Mouse (Mus musculus) splenic B cell, adult 2 months (primary cell): ENCODE measurements around the gene Zswim4.
A peak's percentile ranks its signal among the peaks of the same experiment; 100 is the strongest.
"Not testable (repeated sequence)": the region's sequence is repeated elsewhere in the genome, so short reads cannot be mapped to it uniquely, and the experiment has no call there.

Source experiments
- DNase-seq: peaks from one replicate; pipeline ENCODE4 v3.0.0-alpha.2; 2011; ENCODE audit warnings: low read depth, low spot score
- H3K27me3 ChIP-seq: 2 replicates; pipeline ENCODE4 v1.6.1; 2012; ENCODE audit warnings: mild to moderate bottlenecking, low read length, moderate library complexity, mixed read lengths; ENCODE audit not compliant: control insufficient read depth, poor library complexity, insufficient read depth, severe bottlenecking
- H3K36me3 ChIP-seq: 2 replicates; pipeline ENCODE4 v1.6.1; 2012; ENCODE audit warnings: mild to moderate bottlenecking, low read length, moderate library complexity, mixed read lengths; ENCODE audit not compliant: control insufficient read depth, poor library complexity, insufficient read depth, severe bottlenecking

Gene Zswim4

GRCm38 (mm10) chr8:84236998-84237473 lies at the start of gene Zswim4:
TSS of gene Zswim4 (minus strand) at chr8:84237055.
- Histone ChIP-seq H3K36me3 (no peaks in the 10 kb centered on the region), H3K27me3 (no peaks in the 10 kb centered on the region)
- DNase-seq = peak; percentile 99

- DNase-seq = peak; percentile 69
- not testable (repeated sequence) for H3K36me3 ChIP-seq, H3K27me3 ChIP-seq
These were observed 48.8 kb upstream of the Zswim4 start for GRCm38 (mm10) chr8:84285665-84286064.

GRCm38 (mm10) chr8:84284608-84285063 lies 47.8 kb upstream of the Zswim4 start:
- Histone ChIP-seq H3K36me3 (no peaks in the 10 kb centered on the region), H3K27me3 (no peaks in the 10 kb centered on the region)
- DNase-seq = no peak

GRCm38 (mm10) chr8:84280777-84281176 lies 43.9 kb upstream of the Zswim4 start:
- no peak for DNase-seq
- Histone ChIP-seq H3K36me3 (no peaks in the 10 kb centered on the region), H3K27me3 (no peaks in the 10 kb centered on the region)

- DNase-seq = no peak
- Histone ChIP-seq H3K36me3 (no peaks in the 10 kb centered on the region), H3K27me3 (no peaks in the 10 kb centered on the region)
These were observed 39.6 kb upstream of the Zswim4 start for GRCm38 (mm10) chr8:84276447-84276846.

GRCm38 (mm10) chr8:84273968-84274367 lies 37.1 kb upstream of the Zswim4 start:
- H3K27me3 ChIP-seq = no peaks in the 10 kb centered on the region
- no peaks in the 10 kb centered on the region; the same call in 1 of the 2 replicates for H3K36me3 ChIP-seq
- DNase-seq = no peak

- H3K36me3 ChIP-seq = no peaks in the 10 kb centered on the region; the same call in 1 of the 2 replicates
- no peaks in the 10 kb centered on the region for H3K27me3 ChIP-seq
- no peak for DNase-seq
These were observed 35.4 kb upstream of the Zswim4 start for GRCm38 (mm10) chr8:84272302-84272701.

GRCm38 (mm10) chr8:84269950-84270773 lies 33.3 kb upstream of the Zswim4 start, which contains the start of gene Ccdc130:
TSS of gene Ccdc130 (minus strand) at chr8:84270380.
- no peaks in the 10 kb centered on the region for H3K27me3 ChIP-seq
- DNase-seq = peak; percentile 100
- H3K36me3 ChIP-seq = peaks cover 6% of the 10 kb centered on the region

- Histone ChIP-seq H3K27me3 (no peaks in the 10 kb centered on the region), H3K36me3 (peaks cover 14% of the 10 kb centered on the region)
- DNase-seq = no peak
These were observed 24.2 kb upstream of the Zswim4 start for GRCm38 (mm10) chr8:84261098-84261497.

- peak; percentile 89 for DNase-seq
- Histone ChIP-seq H3K27me3 (no peaks in the 10 kb centered on the region), H3K36me3 (peaks cover 3% of the 10 kb centered on the region)
These were observed 20.2 kb upstream of the Zswim4 start, which contains the start of gene Mri1 for GRCm38 (mm10) chr8:84256822-84257610. TSS of gene Mri1 (minus strand) at chr8:84257326.

- no peaks in the 10 kb centered on the region for H3K27me3 ChIP-seq
- peak; percentile 69 for DNase-seq
- H3K36me3 ChIP-seq = peaks cover 3% of the 10 kb centered on the region
These were observed 19.6 kb upstream of the Zswim4 start for GRCm38 (mm10) chr8:84256458-84256821.

GRCm38 (mm10) chr8:84255858-84256257 lies 19.0 kb upstream of the Zswim4 start:
- DNase-seq = peak; percentile 33
- Histone ChIP-seq H3K27me3 (no peaks in the 10 kb centered on the region), H3K36me3 (peaks cover 3% of the 10 kb centered on the region)

GRCm38 (mm10) chr8:84249257-84250170 lies 12.7 kb upstream of the Zswim4 start, which contains the start of gene D8Ertd738e:
TSS of gene D8Ertd738e (minus strand) at chr8:84249719.
- H3K36me3 ChIP-seq = peaks cover 7% of the 10 kb centered on the region
- DNase-seq = peak; percentile 97
- no peaks in the 10 kb centered on the region for H3K27me3 ChIP-seq

- H3K36me3 ChIP-seq = peaks cover 5% of the 10 kb centered on the region
- no peaks in the 10 kb centered on the region for H3K27me3 ChIP-seq
- DNase-seq = no peak
These were observed 5.0 kb upstream of the Zswim4 start for GRCm38 (mm10) chr8:84241821-84242220.
